Mouse (Mus musculus) cerebellum, adult 11-12 months (tissue): ENCODE results near the gene Slco6c1.

Experiments used
- DNase-seq: peaks from one replicate; pipeline ENCODE4 v3.0.0; 2022

The Slco6c1 gene

DNA sequence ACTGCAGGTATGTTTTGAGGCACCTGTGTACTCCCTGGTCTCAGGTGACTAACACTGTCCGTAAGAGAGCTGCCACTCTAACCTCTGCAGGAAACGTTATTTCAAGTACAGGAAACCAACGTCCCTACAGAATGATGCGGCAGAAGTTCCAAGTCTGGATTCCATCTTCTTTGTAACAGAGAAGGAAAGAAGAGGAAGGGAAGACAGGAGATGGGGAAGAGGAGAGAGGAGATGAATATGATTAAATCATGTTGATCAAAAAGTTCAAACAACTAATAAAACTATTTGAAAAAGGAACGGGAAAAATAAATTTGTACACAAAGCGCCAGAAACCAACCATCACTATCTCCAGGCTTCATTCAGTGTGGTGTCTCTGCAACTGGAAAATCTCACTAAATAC lies at the start of gene Slco6c1:
TSS of gene Slco6c1 (minus strand) at position 101 of the 400 bp plus-strand sequence.
- no peak for DNase-seq

DNA sequence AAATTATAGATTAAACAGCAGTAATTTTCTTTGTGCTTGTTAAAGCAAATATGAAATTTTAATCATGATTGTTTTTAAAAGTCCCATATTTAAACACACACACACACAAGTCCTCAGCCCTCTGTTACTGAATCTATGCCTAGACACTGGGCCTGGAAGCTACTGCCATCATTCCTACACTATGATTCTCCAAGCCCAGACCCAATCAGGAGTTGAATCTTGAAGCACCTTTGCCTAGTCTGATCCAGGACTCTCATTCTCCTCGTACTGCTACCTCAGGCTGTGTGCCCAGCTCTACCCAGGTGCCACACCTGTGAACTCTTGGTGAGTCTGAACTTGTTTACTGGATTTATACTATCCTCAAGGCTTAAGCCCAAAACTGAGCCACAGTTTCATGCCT lies 89.1 kb downstream of the Slco6c1 start:
- DNase-seq, result no peak

DNA sequence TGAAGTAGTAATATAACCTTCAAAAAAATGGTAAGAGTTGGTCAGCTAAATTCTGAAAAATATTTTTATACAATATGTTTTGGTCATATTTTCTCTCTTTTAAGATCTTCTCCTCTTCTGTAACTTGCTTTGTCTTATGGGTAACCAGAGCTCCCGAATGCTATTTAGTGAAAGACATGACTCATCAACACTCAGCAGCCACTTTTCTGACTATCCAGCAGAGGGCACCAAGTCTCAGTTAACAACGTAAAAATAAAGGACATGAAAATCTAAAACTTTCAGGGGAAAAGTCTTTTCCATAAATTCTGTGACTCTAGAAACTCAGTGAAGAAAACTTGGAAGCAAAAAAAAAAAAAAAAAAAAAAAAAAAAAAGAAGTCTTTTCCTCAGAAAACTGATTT lies 89.6 kb downstream of the Slco6c1 start:
- DNase-seq, result no peak

DNA sequence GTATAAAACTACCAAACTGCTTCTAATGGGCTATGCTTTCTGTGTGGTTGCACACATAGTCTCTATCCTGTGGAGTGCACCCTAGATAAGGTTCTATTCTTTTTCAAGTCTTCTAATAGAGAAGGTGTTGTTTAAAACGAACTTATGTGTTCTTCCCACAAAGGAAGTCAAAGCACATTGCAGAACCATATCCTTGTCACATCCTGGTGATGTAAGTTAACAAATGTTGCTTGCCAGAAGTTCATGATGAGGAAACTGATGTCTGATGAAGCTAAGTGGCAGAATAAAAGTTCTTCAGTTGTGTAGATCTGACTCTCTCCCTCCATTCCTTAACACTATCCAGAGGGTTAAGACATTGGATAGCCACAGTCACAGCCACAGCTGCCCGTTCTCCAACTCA lies 90.1 kb downstream of the Slco6c1 start:
- DNase-seq, result no peak

DNA sequence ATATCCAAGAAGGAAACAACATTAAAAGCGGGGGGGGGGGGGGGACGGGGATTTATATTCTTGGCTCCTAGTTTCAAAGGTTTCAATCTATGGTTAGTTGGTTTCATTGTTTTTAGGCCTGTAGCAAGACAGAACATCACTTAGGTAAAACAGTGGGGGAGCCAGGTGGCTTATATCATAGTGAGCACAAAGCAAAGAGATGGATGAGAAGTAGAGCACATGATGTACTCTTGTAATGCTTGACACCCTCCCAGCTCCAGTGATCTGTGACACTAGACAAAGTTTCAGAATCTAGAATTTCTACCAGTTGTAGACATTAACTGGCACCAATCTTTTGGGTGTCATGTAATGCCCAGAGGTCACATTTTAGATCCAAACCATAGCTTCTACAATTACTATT lies 106.7 kb downstream of the Slco6c1 start:
- no peak for DNase-seq

DNA sequence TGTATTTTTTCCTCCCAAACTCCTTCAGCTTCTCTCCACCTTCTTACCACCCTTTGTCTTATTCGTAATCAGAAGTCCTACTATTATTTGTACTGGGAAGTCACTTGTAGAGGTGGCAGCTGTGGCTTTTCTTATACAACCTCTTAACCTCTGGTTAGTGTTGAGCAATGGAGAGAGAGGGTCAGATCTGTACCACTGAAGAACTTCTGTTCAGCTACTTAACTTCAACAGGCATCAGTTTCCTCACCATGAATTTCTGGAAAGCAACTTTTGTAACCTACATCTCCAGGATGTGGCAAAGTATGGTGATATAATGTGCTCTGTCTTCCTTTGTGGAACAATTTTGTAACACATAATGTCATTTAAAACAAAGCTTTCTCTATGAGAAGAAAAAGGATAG lies 108.7 kb downstream of the Slco6c1 start:
- no peak for DNase-seq

DNA sequence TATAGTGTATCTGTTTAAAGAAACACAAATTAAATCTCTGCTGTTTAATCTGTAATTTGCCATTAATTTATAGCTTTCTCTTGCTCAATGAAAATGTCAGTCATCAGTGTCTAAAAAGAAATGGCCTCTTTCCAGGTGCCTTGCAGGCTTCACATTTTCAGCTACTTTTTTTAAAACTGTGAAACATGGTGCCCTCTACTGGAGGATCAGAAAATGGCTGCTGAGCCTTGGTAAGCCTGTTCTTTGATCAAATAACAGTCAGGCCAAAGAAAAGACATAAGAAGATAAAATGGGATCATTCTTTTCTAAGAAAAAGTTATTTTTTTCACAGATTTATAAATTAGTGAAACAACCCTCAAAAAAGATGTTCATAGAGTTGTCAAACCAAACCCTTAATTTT lies 109.1 kb downstream of the Slco6c1 start:
- no peak for DNase-seq
